Comparison of ENCODE assay signal across 8 mouse cellular contexts in the genomic region with DNA sequence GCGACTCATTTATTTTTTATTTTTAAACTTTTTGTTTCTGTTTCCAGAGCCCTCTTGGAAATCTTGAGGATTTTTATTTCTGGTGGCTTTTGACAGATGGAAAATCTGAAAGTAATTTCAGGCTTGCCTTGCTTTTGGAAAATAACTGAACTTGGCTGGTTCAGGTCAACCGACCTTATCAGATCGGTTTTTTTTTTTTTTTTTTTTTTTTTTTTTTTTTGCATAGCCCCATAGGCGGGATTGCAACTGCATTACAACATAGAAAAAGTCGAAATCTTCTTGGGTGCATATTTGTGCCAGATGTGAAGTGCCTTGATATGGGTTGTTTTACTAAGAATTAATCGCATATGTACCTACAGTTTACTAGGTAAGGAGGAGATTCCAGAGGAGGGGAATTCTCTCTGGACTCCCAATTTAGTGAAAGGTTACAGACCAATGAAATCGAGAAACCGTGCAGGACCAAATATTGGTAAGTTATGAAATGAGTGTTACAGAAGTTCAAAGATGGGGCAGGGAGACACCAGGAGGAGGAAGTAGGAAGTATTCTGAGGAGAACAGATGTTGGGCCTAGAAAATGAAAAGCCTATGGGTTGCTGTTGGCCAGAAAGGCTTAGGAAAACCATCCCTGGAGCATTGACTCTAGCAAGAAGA. TPM values are rescaled to one million over a fixed set of nuclear protein-coding genes. Genes with fewer than 3 reads are reported as not detected.
A peak's percentile ranks its signal among the peaks of the same experiment; 100 is the strongest.
DNase-seq lines count a peak whose midpoint lies in the region; ATAC-seq and TF ChIP-seq lines count a peak whose summit lies in the region.

No protein-coding gene starts in this region.

- peak overlapping the region; percentile 88 for H3K9ac ChIP-seq in kidney, embryonic 15.5 days
- peak overlapping the region; percentile 95 for H3K9ac ChIP-seq in heart, embryonic 12.5 days
- peak overlapping the region; percentile 99 for H3K9ac ChIP-seq in liver, embryonic 14.5 days (replicated peaks)

- H3K4me2 ChIP-seq in kidney, embryonic 15.5 days = peak overlapping the region; percentile 73
- peak overlapping the region; percentile 70 for H3K4me2 ChIP-seq in heart, embryonic 12.5 days
- H3K4me2 ChIP-seq in liver, embryonic 14.5 days (ENCODE audit: low read depth) = peak overlapping the region; percentile 63

- WGBS in kidney, embryonic 15.5 days = 19% methylated on average over 8 of the region's 8 CpGs
- WGBS in heart, embryonic 12.5 days = 16% methylated on average over 8 of the region's 8 CpGs
- 8% methylated on average over 8 of the region's 8 CpGs for WGBS in liver, embryonic 14.5 days (ENCODE audit: insufficient replicate concordance)

- ATAC-seq in kidney, embryonic 15.5 days (replicated peaks; ENCODE audit: low FRiP score) = no peak
- no peak for ATAC-seq in heart, embryonic 12.5 days (ENCODE audit: insufficient number of reproducible peaks, low FRiP score)
- no peak for ATAC-seq in liver, embryonic 14.5 days (ENCODE audit: insufficient read depth)

- peak overlapping the region; percentile 98 for H3K27ac ChIP-seq in kidney, embryonic 15.5 days
- H3K27ac ChIP-seq in heart, embryonic 12.5 days (ENCODE audit: poor library complexity, severe bottlenecking) = peak overlapping the region; percentile 96
- peak overlapping the region; percentile 95 for H3K27ac ChIP-seq in liver, embryonic 14.5 days

- H3K9me3 ChIP-seq in kidney, embryonic 15.5 days (replicated peaks) = no peaks in the 10 kb centered on the region
- H3K9me3 ChIP-seq in heart, embryonic 12.5 days (replicated peaks) = no peaks in the 10 kb centered on the region
- no peaks in the 10 kb centered on the region for H3K9me3 ChIP-seq in liver, embryonic 14.5 days (ENCODE audit: control insufficient read depth, low read length)

- no peak for TF ChIP-seq EP300 in liver, embryonic 14.5 days (IDR thresholded peaks at IDR 0.05; ENCODE audit: low read depth)

- 0 out of 2 replicates have a peak, but pooled peaks have one; percentile 13 for TF ChIP-seq CTCF in liver, embryonic 14.5 days (IDR thresholded peaks at IDR 0.05; ENCODE audit: low read depth)

- H3K27me3 ChIP-seq in kidney, embryonic 15.5 days = no peaks in the 10 kb centered on the region
- no peaks in the 10 kb centered on the region for H3K27me3 ChIP-seq in heart, embryonic 12.5 days (replicated peaks)
- no peaks in the 10 kb centered on the region for H3K27me3 ChIP-seq in liver, embryonic 14.5 days (ENCODE audit: control insufficient read depth, insufficient read depth, low read length)

- H3K36me3 ChIP-seq in kidney, embryonic 15.5 days = no peaks in the 10 kb centered on the region
- H3K36me3 ChIP-seq in heart, embryonic 12.5 days = peaks cover 1% of the 10 kb centered on the region; the same call in 1 of the 2 replicates
- H3K36me3 ChIP-seq in liver, embryonic 14.5 days (replicated peaks; ENCODE audit: control insufficient read depth, insufficient read depth, low read depth) = peaks cover 2% of the 10 kb centered on the region; the same call in 1 of the 2 replicates

- H3K4me3 ChIP-seq in kidney, embryonic 15.5 days (replicated peaks) = peak overlapping the region; percentile 96
- peak overlapping the region; percentile 81 for H3K4me3 ChIP-seq in heart, embryonic 12.5 days
- H3K4me3 ChIP-seq in liver, embryonic 14.5 days (ENCODE audit: insufficient read depth in 1 of 2, low read depth in 2 of 2, low read length in 2 of 2) = peak overlapping the region; percentile 95 to 98

- no peak for DNase-seq in kidney, postnatal 25 days
- DNase-seq in adipocyte (ENCODE audit: low spot score) = peak; percentile 75
- DNase-seq in liver, embryonic 14.5 days (ENCODE audit: low read depth in 3 of 3, low spot score in 3 of 3) = peak in 1 of 3 experiments; percentile 44
- no peak for DNase-seq in urinary bladder, postnatal 36 days (ENCODE audit: low spot score in 2 of 2)
- no peak for DNase-seq in right cerebral cortex, postnatal 10 days (ENCODE audit: low spot score in 2 of 2)
- no peak for DNase-seq in urinary bladder, adult 18-20 months (ENCODE audit: low spot score in 2 of 2)

- peaks cover 19% of the 10 kb centered on the region for H3K4me1 ChIP-seq in kidney, embryonic 15.5 days
- H3K4me1 ChIP-seq in heart, embryonic 12.5 days (replicated peaks) = peaks cover 11% of the 10 kb centered on the region
- peaks cover 6 to 9% of the 10 kb centered on the region in 2 experiments for H3K4me1 ChIP-seq in liver, embryonic 14.5 days (replicated peaks; ENCODE audit: control insufficient read depth in 2 of 2, insufficient read depth in 2 of 2, low read length in 1 of 2)

RNA-seq across cellular contexts. Expression of a gene that starts 1.7 kb away (rescaled TPM):
- polyA plus RNA-seq in kidney, embryonic 15.5 days (2015; fragmentation: Nextera tagmentation; extraction: Ambion mirVana) = 43.1 and 43.3 TPM in 2 replicates
- 75.0 and 75.6 TPM in 2 replicates for polyA plus RNA-seq in heart, embryonic 12.5 days (2016; fragmentation: Nextera tagmentation; extraction: Ambion mirVana)
- polyA plus RNA-seq in liver, embryonic 14.5 days (2012; rRNA removed) = 25.8 and 30.4 TPM in 2 replicates
- polyA plus RNA-seq in liver, embryonic 14.5 days (2014; fragmentation: Nextera tagmentation; extraction: Ambion mirVana) = 84.1 and 87.9 TPM in 2 replicates
